In genomic region chr8:89043940-89044339, GRCm38 (mm10) we compare ENCODE assay signal across 8 mouse cellular contexts. TPM values are rescaled to one million over a fixed set of nuclear protein-coding genes. Genes with fewer than 3 reads are reported as not detected.
DNase-seq lines count a peak whose midpoint lies in the region.

TSS of gene Sall1 (minus strand) at chr8:89044162.

- peaks cover 77% of the 10 kb centered on the region for H3K4me1 ChIP-seq in hindbrain, embryonic 10.5 days (replicated peaks)

- DNase-seq in frontal cortex, adult 2 months (ENCODE audit: extremely low spot score in 1 of 2, low spot score in 1 of 2), result no peak
- no peak for DNase-seq in frontal cortex, postnatal 36 days (ENCODE audit: low spot score in 2 of 2)
- peak; percentile 63 for DNase-seq in Muller cell, postnatal 12 days (ENCODE audit: inconsistent ontology term)
- no peak for DNase-seq in hindbrain, embryonic 10.5 days (ENCODE audit: low spot score)
- DNase-seq in layer of hippocampus, postnatal 36 days, result no peak
- peak; percentile 69 for DNase-seq in neural tube, embryonic 10.5 days (ENCODE audit: extremely low spot score, low spot score)
- no peak for DNase-seq in cerebellum, adult 18-20 months
- no peak for DNase-seq in testis, postnatal 14 days (ENCODE audit: low spot score)

- peaks cover 83% of the 10 kb centered on the region for H3K27me3 ChIP-seq in hindbrain, embryonic 10.5 days (ENCODE audit: insufficient read depth, poor library complexity, severe bottlenecking)

- H3K4me3 ChIP-seq in hindbrain, embryonic 10.5 days, result peak within 1 kb of the TSS; percentile 84

- H3K27ac ChIP-seq in hindbrain, embryonic 10.5 days, result peak within 1 kb of the TSS; percentile 98

- no peaks in the 10 kb centered on the region for H3K9me3 ChIP-seq in hindbrain, embryonic 10.5 days

- H3K36me3 ChIP-seq in hindbrain, embryonic 10.5 days, result no peaks in the 10 kb centered on the region

- WGBS in hindbrain, embryonic 10.5 days, result under 1% methylated on average over 25 of the region's 25 CpGs

RNA-seq across cellular contexts. Expression of gene Sall1, which starts in this region (rescaled TPM):
- polyA plus RNA-seq in frontal cortex, adult 2 months (2012; rRNA removed), result 45.9 and 49.4 TPM in 2 replicates
- polyA plus RNA-seq in hindbrain, embryonic 10.5 days (2016; fragmentation: Nextera tagmentation; extraction: Ambion mirVana), result 11.1 and 17.8 TPM in 2 replicates
- 10 to 100 TPM; 11.8 to 13.9 TPM for total RNA-seq in layer of hippocampus, postnatal 36 days (2021)

Comparison
In these comparisons a context has a peak if more than half of its experiments do, and no peak if none do; other contexts are left out.
1. DNase-seq: peak in Muller cell, postnatal 12 days (single experiment) and neural tube, embryonic 10.5 days (single experiment); none in frontal cortex, adult 2 months (0 of 2), frontal cortex, postnatal 36 days (0 of 2), hindbrain, embryonic 10.5 days (single experiment), layer of hippocampus, postnatal 36 days (0 of 2), cerebellum, adult 18-20 months (0 of 2) and testis, postnatal 14 days (single experiment).